Mouse (Mus musculus): Measurements from ENCODE around the gene Rnd2. TPM values are rescaled to one million over a fixed set of nuclear protein-coding genes. Genes with fewer than 3 reads are reported as not detected.
A peak's percentile ranks its signal among the peaks of the same experiment; 100 is the strongest.

Gene Rnd2
- total RNA-seq (2014; fragmentation: Nextera tagmentation) = 26.5 and 32.0 TPM in 2 replicates
- 36.6 and 44.3 TPM in 2 replicates for total RNA-seq (2017)
- polyA plus RNA-seq (2012) = 35.3 and 46.4 TPM in 2 replicates

DNA sequence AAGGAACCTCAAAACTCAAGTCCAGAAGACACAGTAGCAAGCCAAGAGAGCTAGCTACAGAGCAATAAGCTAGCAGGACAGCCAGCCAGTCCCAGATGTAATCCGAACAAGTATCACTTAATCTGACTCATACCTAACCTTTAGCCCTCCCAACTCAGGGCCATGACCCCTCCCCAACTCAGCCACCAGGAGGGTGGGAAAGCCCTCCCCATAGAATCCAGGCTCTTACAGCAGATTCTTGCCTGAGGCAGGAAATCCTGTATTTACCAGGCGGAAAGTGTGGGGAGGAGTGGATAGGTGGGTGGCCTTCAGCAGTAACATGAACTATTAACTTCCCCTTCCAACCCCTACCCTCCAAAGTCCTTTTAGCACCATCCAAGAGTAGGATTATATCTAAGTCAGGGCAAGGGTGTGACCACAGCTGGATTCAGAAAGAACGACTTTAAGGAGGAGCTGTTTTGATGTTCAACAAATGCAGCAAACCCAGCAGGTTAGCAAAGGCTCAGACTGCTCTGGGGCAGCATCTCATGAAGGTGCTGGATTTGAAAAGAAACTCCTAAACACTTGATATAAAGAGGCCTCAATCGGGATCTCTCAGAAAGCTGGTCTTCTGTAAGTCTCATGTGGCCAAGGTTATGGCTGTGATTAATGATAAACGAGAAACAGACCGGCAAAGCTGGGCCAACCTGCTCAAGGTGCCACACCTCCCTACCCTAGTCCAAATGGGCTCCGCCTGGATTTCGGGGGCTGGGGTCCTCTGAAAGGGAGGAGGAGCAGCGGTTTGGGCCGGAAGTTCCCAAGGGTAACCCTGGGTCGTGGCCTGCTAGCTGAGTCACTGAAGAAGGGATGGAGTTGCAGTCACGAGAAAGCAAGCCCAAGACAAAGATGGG is at the start of gene Rnd2:
Rnd2 (plus strand) TSS at position 789 of the 890 bp plus-strand sequence.
- peaks cover 41% of the 10 kb centered on the region for H3K36me3 ChIP-seq (replicated peaks)
- ATAC-seq (ENCODE audit: extremely low read depth, insufficient number of reproducible peaks, low FRiP score, poor library complexity, severe bottlenecking) (no peak), DNase-seq (ENCODE audit: low spot score) (no peak)
- TF ChIP-seq GATA1 (IDR thresholded peaks at IDR 0.05; ENCODE audit: borderline replicate concordance, low read length) (no peak), POLR2AphosphoS5 (IDR thresholded peaks at IDR 0.05; ENCODE audit: insufficient replicate concordance, low read depth, low read length) (no peak), TAL1 (conservative IDR thresholded peaks at IDR 0.05; ENCODE audit: low read depth, low read length) (no peak), CTCF (IDR thresholded peaks at IDR 0.05; ENCODE audit: low read depth, low read length) (no peak), GATA2 (IDR thresholded peaks at IDR 0.05; ENCODE audit: borderline replicate concordance, low read depth, low read length) (no peak)
- peaks cover 83% of the 10 kb centered on the region for H3K4me1 ChIP-seq (ENCODE audit: insufficient read depth, low read depth, low read length)
- H3K9me3 ChIP-seq (replicated peaks) = no peaks in the 10 kb centered on the region
- peak within 1 kb of the TSS; percentile 89 for H3K4me3 ChIP-seq (ENCODE audit: low read depth, low read length)
- no peaks in the 10 kb centered on the region for H3K27me3 ChIP-seq (ENCODE audit: insufficient read depth, low read length)

DNA sequence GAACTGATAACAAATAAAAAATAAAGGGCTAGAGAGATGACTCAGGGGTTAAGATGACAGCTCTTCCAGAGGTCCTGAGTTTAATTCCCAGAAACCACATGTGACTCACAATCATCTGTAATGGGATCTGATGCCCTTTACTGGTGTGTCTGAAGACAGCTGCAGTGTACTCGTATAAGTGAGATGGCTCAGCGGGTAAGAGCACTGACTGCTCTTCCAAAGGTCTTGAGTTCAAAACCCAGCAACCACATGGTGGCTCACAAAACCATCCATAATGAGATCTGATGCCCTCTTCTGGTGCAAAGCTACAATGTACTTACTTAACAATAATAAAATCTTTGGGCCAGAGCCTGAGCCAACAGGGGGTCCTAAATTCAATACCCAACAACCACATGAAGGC is 49.5 kb upstream of the Rnd2 start:
- H3K9me3 ChIP-seq (replicated peaks) = no peaks in the 10 kb centered on the region

DNA sequence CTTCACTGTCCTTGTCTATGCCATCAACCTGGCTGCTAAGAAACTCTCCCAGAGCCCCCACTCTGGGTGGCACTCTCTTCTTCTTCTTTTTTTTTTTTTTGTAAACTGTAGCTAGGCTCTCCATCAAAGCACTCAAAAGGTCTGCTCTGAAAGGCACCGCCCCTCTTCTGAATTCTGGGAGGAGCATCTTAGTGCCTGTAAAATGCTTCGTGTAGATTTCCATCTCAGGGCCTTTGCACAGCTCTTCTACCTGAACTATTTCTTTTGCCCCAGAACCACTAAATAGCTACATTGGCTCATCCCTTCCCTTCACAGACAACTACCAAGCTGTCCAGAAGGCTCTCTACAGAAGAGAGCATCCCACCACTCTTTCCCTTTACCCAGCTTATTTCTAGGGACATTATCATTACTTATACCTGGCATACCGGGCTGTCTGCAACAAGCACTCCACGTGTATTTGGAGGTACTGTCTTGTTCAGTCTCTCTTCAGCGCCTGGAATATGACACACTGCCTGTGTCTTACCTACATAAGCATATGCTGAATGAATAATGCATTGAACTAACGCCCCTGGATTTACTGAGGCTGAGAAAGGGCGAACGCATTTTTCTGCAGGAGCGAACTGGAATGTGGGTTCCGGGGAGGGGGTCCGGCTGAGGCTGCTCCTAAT is 48.2 kb upstream of the Rnd2 start:
- ATAC-seq (ENCODE audit: extremely low read depth, insufficient number of reproducible peaks, low FRiP score, poor library complexity, severe bottlenecking) = no peak
- Histone ChIP-seq H3K36me3 (replicated peaks) (peaks cover 38% of the 10 kb centered on the region), H3K27me3 (ENCODE audit: insufficient read depth, low read length) (no peaks in the 10 kb centered on the region), H3K4me1 (ENCODE audit: insufficient read depth, low read depth, low read length) (peaks cover 38% of the 10 kb centered on the region), H3K9me3 (replicated peaks) (no peaks in the 10 kb centered on the region), H3K4me3 (ENCODE audit: low read depth, low read length) (peak overlapping the region; percentile 98)
- DNase-seq (ENCODE audit: low spot score) = peak; percentile 46
- TF ChIP-seq CTCF (IDR thresholded peaks at IDR 0.05; ENCODE audit: low read depth, low read length) (no peak), GATA2 (IDR thresholded peaks at IDR 0.05; ENCODE audit: borderline replicate concordance, low read depth, low read length) (no peak), GATA1 (IDR thresholded peaks at IDR 0.05; ENCODE audit: borderline replicate concordance, low read length) (no peak), POLR2AphosphoS5 (IDR thresholded peaks at IDR 0.05; ENCODE audit: insufficient replicate concordance, low read depth, low read length) (no peak)

More for the DNA sequence above, 49.5 kb upstream of the Rnd2 start:
- no peaks in the 10 kb centered on the region for H3K27me3 ChIP-seq (ENCODE audit: insufficient read depth, low read length)
- no peak for DNase-seq (ENCODE audit: low spot score)
- no peak overlapping the region for H3K4me3 ChIP-seq (ENCODE audit: low read depth, low read length)
- no peak for ATAC-seq (ENCODE audit: extremely low read depth, insufficient number of reproducible peaks, low FRiP score, poor library complexity, severe bottlenecking)
- H3K4me1 ChIP-seq (ENCODE audit: insufficient read depth, low read depth, low read length) = peaks cover 38% of the 10 kb centered on the region
- peaks cover 50% of the 10 kb centered on the region for H3K36me3 ChIP-seq (replicated peaks)
- TF ChIP-seq POLR2AphosphoS5 (IDR thresholded peaks at IDR 0.05; ENCODE audit: insufficient replicate concordance, low read depth, low read length) (no peak), CTCF (IDR thresholded peaks at IDR 0.05; ENCODE audit: low read depth, low read length) (no peak), TAL1 (conservative IDR thresholded peaks at IDR 0.05; ENCODE audit: low read depth, low read length) (no peak), GATA1 (IDR thresholded peaks at IDR 0.05; ENCODE audit: borderline replicate concordance, low read length) (no peak), GATA2 (IDR thresholded peaks at IDR 0.05; ENCODE audit: borderline replicate concordance, low read depth, low read length) (no peak)

DNA sequence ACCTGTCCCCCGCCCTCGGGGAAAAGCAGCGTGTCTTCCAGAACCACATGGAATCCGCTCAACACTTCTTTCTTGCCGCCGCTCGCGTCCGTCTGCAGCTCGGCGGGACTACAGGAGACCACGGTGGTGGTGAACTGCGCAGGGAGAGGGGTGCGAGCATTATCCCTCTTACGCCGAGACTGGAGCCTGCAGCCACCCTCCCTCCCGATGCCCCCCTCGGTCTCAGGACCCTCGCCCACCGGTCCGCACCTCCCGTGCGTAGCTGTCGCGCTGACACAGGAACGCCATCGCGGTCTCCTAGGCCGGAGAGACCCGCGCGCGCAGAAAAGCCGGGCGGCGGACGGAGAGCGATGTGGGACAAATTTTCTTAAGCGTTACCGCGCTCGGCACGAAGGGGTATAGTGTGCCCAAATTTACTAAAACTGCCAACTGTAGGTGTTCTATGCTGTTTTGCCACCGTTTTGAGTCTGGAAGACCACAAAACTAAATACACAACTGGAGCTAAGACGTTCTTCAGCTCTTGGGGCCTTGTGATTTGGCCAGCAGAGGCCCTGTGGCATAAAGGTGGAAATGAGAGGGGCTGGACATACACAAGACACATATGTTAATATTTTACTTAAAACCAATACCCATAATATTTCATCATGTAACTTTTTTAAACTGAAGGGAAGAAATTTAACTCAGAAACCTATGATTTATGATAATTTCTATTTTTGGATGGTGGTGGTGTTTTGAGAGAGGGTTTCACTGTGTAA is 47.5 kb upstream of the Rnd2 start, which contains the start of gene Aarsd1:
Aarsd1 (minus strand) TSS at position 515 of the 755 bp plus-strand sequence.
- DNase-seq (ENCODE audit: low spot score) (peak; percentile 50), ATAC-seq (ENCODE audit: extremely low read depth, insufficient number of reproducible peaks, low FRiP score, poor library complexity, severe bottlenecking) (peak; percentile 28)
- TF ChIP-seq TAL1 (conservative IDR thresholded peaks at IDR 0.05; ENCODE audit: low read depth, low read length) (no peak), POLR2AphosphoS5 (IDR thresholded peaks at IDR 0.05; ENCODE audit: insufficient replicate concordance, low read depth, low read length) (no peak), CTCF (IDR thresholded peaks at IDR 0.05; ENCODE audit: low read depth, low read length) (no peak), GATA2 (IDR thresholded peaks at IDR 0.05; ENCODE audit: borderline replicate concordance, low read depth, low read length) (no peak), GATA1 (IDR thresholded peaks at IDR 0.05; ENCODE audit: borderline replicate concordance, low read length) (no peak)
- H3K4me1 ChIP-seq (ENCODE audit: insufficient read depth, low read depth, low read length) = peaks cover 44% of the 10 kb centered on the region
- no peaks in the 10 kb centered on the region for H3K27me3 ChIP-seq (ENCODE audit: insufficient read depth, low read length)
- peak within 1 kb of the TSS; percentile 98 for H3K4me3 ChIP-seq (ENCODE audit: low read depth, low read length)
- H3K9me3 ChIP-seq (replicated peaks) = no peaks in the 10 kb centered on the region
- H3K36me3 ChIP-seq (replicated peaks) = peaks cover 31% of the 10 kb centered on the region

DNA sequence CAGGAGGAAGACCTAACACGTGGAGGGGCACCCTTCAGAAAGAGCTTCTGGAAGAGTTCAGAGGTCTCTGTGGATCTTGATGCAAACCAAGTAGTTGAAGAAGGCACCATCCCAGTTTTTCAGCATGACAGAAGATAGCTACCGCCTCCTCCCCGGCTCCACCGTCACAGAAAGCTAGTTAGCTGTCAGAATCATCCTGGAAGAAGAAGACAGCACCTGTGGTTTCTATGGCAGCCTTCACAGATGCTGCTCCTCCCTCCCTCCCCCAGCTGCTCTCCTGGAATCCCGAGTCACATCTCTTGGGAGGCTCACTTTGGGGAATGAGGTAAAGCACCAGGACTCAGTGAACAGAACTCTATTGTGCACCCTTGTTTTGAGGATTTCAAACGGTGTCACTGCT is 45.8 kb upstream of the Rnd2 start:
- no peak for TF ChIP-seq CTCF (IDR thresholded peaks at IDR 0.05; ENCODE audit: low read depth, low read length)
- DNase-seq (ENCODE audit: low spot score) (no peak), ATAC-seq (ENCODE audit: extremely low read depth, insufficient number of reproducible peaks, low FRiP score, poor library complexity, severe bottlenecking) (no peak)
- Histone ChIP-seq H3K27me3 (ENCODE audit: insufficient read depth, low read length) (no peaks in the 10 kb centered on the region), H3K4me3 (ENCODE audit: low read depth, low read length) (no peak overlapping the region), H3K9me3 (replicated peaks) (no peaks in the 10 kb centered on the region), H3K36me3 (replicated peaks) (peaks cover 14% of the 10 kb centered on the region), H3K4me1 (ENCODE audit: insufficient read depth, low read depth, low read length) (peaks cover 43% of the 10 kb centered on the region)

DNA sequence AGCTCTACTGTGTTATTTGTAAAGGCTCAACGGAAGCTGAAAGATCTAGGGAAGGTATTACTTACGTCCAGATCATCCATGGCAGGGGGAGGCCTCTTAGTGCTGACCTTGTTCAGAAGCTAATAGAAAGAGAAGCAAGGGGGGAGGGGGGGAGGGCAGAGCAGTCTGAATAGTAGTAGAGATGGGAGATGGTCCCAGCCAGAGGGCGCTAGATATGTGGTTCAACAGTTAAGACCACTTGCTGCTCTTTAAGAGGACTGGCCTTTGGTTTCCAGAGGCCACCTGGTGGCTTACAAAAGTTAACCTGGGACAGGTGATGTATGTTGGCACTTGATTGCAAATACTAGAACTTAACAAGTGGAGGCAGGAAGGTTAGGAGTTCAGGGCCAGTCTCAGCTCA is 45.2 kb upstream of the Rnd2 start:
- Histone ChIP-seq H3K4me1 (ENCODE audit: insufficient read depth, low read depth, low read length) (peaks cover 49% of the 10 kb centered on the region), H3K27me3 (ENCODE audit: insufficient read depth, low read length) (no peaks in the 10 kb centered on the region), H3K9me3 (replicated peaks) (no peaks in the 10 kb centered on the region), H3K4me3 (ENCODE audit: low read depth, low read length) (no peak overlapping the region), H3K36me3 (replicated peaks) (peaks cover 9% of the 10 kb centered on the region)
- ATAC-seq (ENCODE audit: extremely low read depth, insufficient number of reproducible peaks, low FRiP score, poor library complexity, severe bottlenecking) (no peak), DNase-seq (ENCODE audit: low spot score) (no peak)
- TF ChIP-seq POLR2AphosphoS5 (IDR thresholded peaks at IDR 0.05; ENCODE audit: insufficient replicate concordance, low read depth, low read length) (no peak), TAL1 (conservative IDR thresholded peaks at IDR 0.05; ENCODE audit: low read depth, low read length) (no peak), CTCF (IDR thresholded peaks at IDR 0.05; ENCODE audit: low read depth, low read length) (no peak), GATA1 (IDR thresholded peaks at IDR 0.05; ENCODE audit: borderline replicate concordance, low read length) (no peak), GATA2 (IDR thresholded peaks at IDR 0.05; ENCODE audit: borderline replicate concordance, low read depth, low read length) (no peak)
